Mouse (Mus musculus) forebrain, embryonic 13.5 days (tissue): ENCODE results near the gene Slc37a4. TPM values are rescaled to one million over a fixed set of nuclear protein-coding genes. Genes with fewer than 3 reads are reported as not detected.
"Not testable (repeated sequence)": the region's sequence is repeated elsewhere in the genome, so short reads cannot be mapped to it uniquely, and the experiment has no call there.

Experiments
- ATAC-seq: fragments of 200-750 bp; cut with Nextera tagmentation; 2 replicates; pipeline ENCODE4 v1.8.0; 2017
- H3K27ac ChIP-seq: fragments of 300-500 bp; sonication (generic); 2 replicates; pipeline ENCODE4 v1.5.1; 2015; ENCODE audit warnings: inconsistent platforms, mild to moderate bottlenecking, moderate library complexity
- H3K27me3 ChIP-seq: fragments of 300-500 bp; sonication (generic); 2 replicates; pipeline ENCODE4 v1.6.1; 2015; ENCODE audit warnings: mild to moderate bottlenecking, inconsistent platforms
- H3K36me3 ChIP-seq: fragments of 300-500 bp; sonication (generic); 2 replicates; pipeline ENCODE4 v1.6.1; 2015; ENCODE audit warnings: mild to moderate bottlenecking, inconsistent platforms; ENCODE audit not compliant: poor library complexity, severe bottlenecking
- H3K4me1 ChIP-seq: fragments of 300-500 bp; sonication (generic); 2 replicates; pipeline ENCODE4 v1.6.1; 2015; ENCODE audit warnings: inconsistent platforms
- H3K4me2 ChIP-seq: fragments of 300-500 bp; sonication (generic); 2 replicates; pipeline ENCODE4 v1.6.1; 2015; ENCODE audit warnings: inconsistent platforms, mild to moderate bottlenecking, moderate library complexity
- H3K4me3 ChIP-seq: fragments of 300-500 bp; sonication (generic); 2 replicates; pipeline ENCODE4 v1.5.1; 2015; ENCODE audit warnings: mild to moderate bottlenecking, inconsistent platforms
- H3K9ac ChIP-seq: fragments of 300-500 bp; sonication (generic); 2 replicates; pipeline ENCODE4 v1.6.1; 2015; ENCODE audit warnings: mild to moderate bottlenecking, inconsistent platforms
- H3K9me3 ChIP-seq: fragments of 300-500 bp; sonication (generic); replicated peaks from 2 replicates; pipeline ENCODE4 v1.6.1; 2016; ENCODE audit warnings: inconsistent platforms
- WGBS: fragments of 180-500 bp; shearing (Covaris S2); methylation state at CpG from one replicate; pipeline ENCODE4 v1.1.7; 2015; 5-methylcytosine and 5-hydroxymethylcytosine counted together
- polyA plus RNA-seq: library from polyadenylated mRNA; unstranded; fragments of >200 nt; fragmentation: Nextera tagmentation; extraction: Ambion mirVana; gene quantifications from 2 replicates; pipeline ENCODE4 v1.2.1, GENCODE M21; 2015

Slc37a4 gene
- polyA plus RNA-seq, 1 experiment from 2014 or later = 23.3 TPM

DNA sequence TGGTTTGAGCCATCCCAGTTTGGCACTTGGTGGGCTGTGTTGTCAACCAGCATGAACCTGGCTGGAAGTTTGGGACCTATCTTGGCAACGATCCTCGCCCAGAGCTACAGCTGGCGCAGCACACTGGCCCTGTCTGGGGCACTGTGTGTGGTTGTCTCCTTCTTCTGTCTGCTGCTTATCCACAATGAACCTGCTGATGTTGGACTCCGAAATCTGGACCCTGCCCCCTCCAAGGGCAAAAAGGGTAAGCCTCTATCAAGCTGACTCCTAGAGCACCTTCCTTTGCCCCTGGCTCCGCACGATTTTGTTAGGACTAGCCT lies 3.1 kb downstream of the Slc37a4 start:
- 91% methylated on average over 6 of the region's 6 CpGs for WGBS
- Histone ChIP-seq H3K27ac (no peak overlapping the region; the same call in 1 of the 2 replicates), H3K4me3 (no peak overlapping the region), H3K36me3 (peaks cover 58% of the 10 kb centered on the region), H3K4me2 (no peak overlapping the region), H3K9me3 (no peaks in the 10 kb centered on the region), H3K27me3 (no peaks in the 10 kb centered on the region), H3K9ac (no peak overlapping the region), H3K4me1 (peaks cover 20% of the 10 kb centered on the region)
- ATAC-seq = no peak

DNA sequence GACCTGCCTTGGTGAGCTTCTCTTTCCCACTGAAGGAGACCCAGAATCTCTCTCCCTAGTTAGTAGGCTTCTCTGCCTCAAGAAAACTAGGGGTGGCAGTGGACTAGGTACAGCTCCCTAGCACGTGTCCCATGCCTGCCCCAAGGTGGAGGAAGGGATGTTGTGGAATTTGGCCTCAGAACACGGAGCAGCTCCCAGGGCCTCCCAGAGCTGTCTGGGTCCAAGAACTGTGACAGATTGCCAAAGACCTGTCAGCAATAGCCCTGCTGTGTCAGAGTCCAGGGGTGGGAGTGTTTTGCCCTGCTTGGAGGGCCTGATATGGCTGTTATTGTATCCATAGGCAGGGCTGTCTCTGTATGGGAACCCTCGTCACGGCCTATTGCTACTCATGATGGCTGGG lies 4.4 kb downstream of the Slc37a4 start:
- 91% methylated on average over 4 of the region's 4 CpGs for WGBS

DNA sequence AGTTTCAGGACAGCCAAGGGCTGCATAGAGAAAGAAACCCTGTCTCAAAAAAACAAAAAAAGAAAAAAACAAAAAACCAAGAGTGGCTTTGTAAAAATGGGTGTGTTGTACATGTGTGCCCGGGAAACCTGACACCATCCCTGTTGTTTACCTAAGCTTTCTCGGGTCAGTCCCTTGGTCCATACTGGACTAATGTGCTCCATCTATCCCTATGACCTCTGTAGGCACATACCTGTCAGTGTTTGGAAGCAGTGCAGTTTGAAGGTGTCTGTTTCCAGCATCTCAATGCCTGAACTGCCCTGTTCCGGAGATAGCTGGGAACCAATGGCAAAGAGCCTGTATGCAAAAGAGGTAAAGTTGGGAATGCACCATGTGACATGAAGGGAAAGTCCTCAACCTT lies 8.4 kb downstream of the Slc37a4 start:
- 81% methylated on average over 3 of the region's 3 CpGs for WGBS
- no peaks in the 10 kb centered on the region for H3K9me3 ChIP-seq
- peaks cover 66% of the 10 kb centered on the region for H3K36me3 ChIP-seq
- no peak overlapping the region for H3K4me2 ChIP-seq
- H3K27ac ChIP-seq = no peak overlapping the region
- no peaks in the 10 kb centered on the region for H3K27me3 ChIP-seq
- H3K9ac ChIP-seq = no peak overlapping the region
- H3K4me1 ChIP-seq = peaks cover 29% of the 10 kb centered on the region
- no peak for ATAC-seq
- H3K4me3 ChIP-seq = no peak overlapping the region

More for the DNA sequence above, 4.4 kb downstream of the Slc37a4 start:
- Histone ChIP-seq H3K27ac (no peak overlapping the region), H3K4me2 (no peak overlapping the region), H3K27me3 (no peaks in the 10 kb centered on the region), H3K4me3 (no peak overlapping the region), H3K9me3 (no peaks in the 10 kb centered on the region), H3K4me1 (peaks cover 28% of the 10 kb centered on the region), H3K36me3 (peaks cover 63% of the 10 kb centered on the region), H3K9ac (no peak overlapping the region)
- no peak for ATAC-seq

DNA sequence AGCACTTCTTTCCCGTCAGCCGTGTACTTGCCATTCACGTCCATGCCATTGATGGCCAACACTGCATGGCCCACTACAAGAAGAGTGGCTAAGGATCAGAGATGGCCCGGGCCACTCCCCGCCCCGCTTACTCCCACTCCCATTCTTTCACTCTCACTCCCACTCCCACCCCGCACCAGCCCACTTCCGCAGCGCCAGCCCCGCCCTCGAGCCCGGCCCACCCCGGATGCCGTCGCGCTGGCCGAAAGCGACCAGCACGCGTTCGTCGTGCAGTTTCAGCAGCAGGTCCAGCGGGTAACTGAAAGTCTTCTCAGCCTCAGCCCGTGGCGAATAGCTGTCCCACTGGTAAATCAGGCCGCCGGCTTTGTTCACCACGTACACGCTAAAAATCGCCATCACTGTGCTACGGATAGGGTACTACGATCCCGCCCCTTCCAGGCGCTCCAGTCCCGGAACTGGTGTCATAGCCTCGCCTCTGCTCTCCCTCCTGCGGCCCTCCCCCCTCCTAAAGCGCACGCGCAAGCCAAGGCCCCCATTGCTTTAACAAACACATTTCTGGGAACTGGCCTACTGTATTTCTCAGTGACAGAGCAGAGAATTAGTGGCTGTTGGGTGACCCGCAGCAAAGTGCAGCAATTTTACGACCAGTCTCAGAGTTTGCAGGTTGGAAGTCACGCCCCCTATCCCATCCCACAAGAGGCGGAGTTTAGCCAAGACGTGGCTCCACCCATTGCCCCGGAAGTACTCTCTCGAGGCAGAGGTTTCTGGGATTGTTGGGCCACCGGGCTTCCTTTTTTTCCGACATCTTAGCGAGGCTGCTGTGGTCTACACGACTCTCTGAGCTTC lies 10.5 kb downstream of the Slc37a4 start, which contains the start of the genes Rps25 and Trappc4:
Rps25 (plus strand) TSS at position 234 of the 846 bp plus-strand sequence.
Trappc4 (minus strand) TSS at position 695 of the 846 bp plus-strand sequence.
- WGBS = under 1% methylated on average over 51 of the region's 51 CpGs
- Histone ChIP-seq H3K36me3 (peaks cover 66% of the 10 kb centered on the region), H3K9me3 (no peaks in the 10 kb centered on the region), H3K4me1 (peaks cover 29% of the 10 kb centered on the region), H3K9ac (peak within 1 kb of the TSS; percentile 80), H3K27ac (peak within 1 kb of the TSS; percentile 95), H3K4me3 (peak within 1 kb of the TSS; percentile 74), H3K27me3 (no peaks in the 10 kb centered on the region), H3K4me2 (peak within 1 kb of the TSS; percentile 83)
- ATAC-seq = peak; percentile 96

DNA sequence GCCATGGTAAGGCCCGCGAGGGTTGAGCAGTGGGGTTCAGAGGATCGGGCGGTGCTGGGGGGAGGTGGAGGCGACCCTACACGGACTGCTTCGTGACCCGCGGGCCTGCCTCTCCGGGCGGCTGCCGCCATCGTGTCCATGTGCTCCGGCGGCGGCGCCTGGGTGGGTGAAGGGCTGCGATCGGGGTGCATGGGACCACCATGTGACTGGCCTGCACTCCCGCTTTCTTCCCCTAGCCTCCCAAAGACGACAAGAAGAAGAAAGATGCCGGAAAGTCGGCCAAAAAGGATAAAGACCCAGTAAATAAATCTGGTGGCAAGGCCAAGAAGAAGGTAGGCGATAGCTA lies 11.1 kb downstream of the Slc37a4 start:
- ATAC-seq = no peak
- Histone ChIP-seq H3K27ac (peak overlapping the region; percentile 95), H3K27me3 (no peaks in the 10 kb centered on the region), H3K4me1 (peaks cover 29% of the 10 kb centered on the region), H3K4me2 (peak overlapping the region; percentile 83), H3K9ac (peak overlapping the region; percentile 80), H3K9me3 (no peaks in the 10 kb centered on the region), H3K36me3 (peaks cover 66% of the 10 kb centered on the region), H3K4me3 (peak overlapping the region; percentile 74)
- under 1% methylated on average over 24 of the region's 24 CpGs for WGBS

DNA sequence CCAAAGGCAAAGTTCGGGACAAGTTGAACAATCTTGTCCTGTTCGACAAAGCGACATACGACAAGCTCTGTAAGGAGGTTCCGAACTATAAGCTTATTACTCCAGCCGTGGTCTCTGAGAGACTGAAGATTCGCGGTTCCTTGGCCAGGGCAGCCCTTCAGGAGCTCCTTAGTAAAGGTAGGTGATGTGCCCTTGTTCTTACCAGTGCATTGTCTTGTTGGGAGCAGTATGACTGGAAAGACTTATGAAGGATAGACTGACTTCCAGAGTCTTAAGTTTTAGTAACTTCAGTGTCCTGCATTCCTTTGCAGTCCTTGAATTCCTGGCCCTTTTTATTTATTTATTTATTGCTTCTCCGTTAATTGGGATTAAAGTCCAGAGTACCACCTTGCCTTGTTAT lies 12.0 kb downstream of the Slc37a4 start:
- not testable (repeated sequence) for ATAC-seq, H3K27ac ChIP-seq, H3K9me3 ChIP-seq, H3K27me3 ChIP-seq
- Histone ChIP-seq H3K9ac (peak overlapping the region; percentile 80; the same call in 1 of the 2 replicates), H3K4me1 (peaks cover 29% of the 10 kb centered on the region), H3K4me2 (peak overlapping the region; percentile 83), H3K4me3 (peak overlapping the region; percentile 74), H3K36me3 (peaks cover 66% of the 10 kb centered on the region)
- WGBS = 86% methylated on average over 9 of the region's 9 CpGs

DNA sequence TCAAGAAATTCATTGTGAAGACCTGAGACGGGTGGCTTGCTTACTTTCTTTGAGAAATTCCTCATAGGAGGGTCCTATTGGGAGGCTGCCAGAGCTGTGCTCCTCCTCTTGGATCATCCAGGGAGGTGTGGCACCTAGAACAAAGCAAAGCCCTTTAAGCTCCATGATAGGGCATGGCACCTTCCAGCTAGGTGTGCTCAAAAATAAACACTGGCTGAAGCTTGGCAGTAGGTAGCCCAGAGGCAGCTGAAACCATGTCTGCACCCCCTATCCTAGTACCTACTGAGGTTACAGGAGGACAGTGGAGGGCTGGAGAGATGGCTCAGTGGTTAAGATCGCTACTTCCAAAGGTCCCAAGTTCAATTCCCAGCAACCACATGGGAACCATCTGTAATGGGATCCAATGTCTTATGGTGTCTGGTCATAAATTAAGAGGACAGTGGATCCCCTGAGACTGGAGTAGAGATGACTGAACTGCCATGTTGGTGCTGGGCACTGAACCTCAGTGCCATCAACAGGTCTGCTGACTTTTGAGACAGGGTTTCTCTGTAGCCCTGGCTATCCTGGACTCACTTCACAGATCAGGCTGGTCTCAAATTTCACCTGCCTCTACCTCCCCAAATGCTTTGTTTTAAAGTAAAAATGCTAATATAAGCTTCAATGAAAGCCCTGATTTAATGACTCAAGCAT lies 14.1 kb downstream of the Slc37a4 start:
- ATAC-seq = no peak
- H3K9me3 ChIP-seq = no peaks in the 10 kb centered on the region
- H3K9ac ChIP-seq = no peak overlapping the region
- H3K36me3 ChIP-seq = peaks cover 64% of the 10 kb centered on the region
- no peak overlapping the region for H3K4me3 ChIP-seq
- no peak overlapping the region for H3K4me2 ChIP-seq
- no peaks in the 10 kb centered on the region for H3K27me3 ChIP-seq
- WGBS = 82% methylated on average over 2 of the region's 2 CpGs
- H3K27ac ChIP-seq = no peak overlapping the region
- peaks cover 21% of the 10 kb centered on the region for H3K4me1 ChIP-seq

DNA sequence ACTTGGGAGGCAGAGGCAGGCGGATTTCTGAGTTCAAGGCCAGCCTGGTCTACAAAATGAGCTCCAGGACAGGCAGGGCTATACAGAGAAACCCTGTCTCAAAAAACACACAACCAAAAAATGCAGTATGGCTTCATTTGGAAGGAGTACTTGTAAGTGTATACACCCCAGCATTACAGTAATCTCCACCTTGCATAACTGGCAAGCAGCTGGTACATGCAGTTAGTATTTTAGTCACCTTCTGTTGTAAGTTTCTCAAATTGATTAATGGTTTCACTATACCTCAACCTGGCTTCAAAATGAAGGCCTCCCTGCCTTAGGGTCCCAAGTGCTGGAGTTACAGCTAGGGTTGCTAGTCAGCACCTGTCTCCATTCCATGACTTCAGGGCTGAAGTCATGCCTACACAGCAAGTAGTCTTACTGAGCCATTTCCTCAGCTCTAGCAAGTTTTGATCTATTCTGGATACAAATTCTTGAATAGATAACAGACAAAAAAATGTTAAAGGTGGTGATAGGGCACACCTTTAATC lies 15.0 kb downstream of the Slc37a4 start:
- Histone ChIP-seq H3K4me1 (peaks cover 13% of the 10 kb centered on the region), H3K9me3 (no peaks in the 10 kb centered on the region), H3K27me3 (no peaks in the 10 kb centered on the region), H3K36me3 (peaks cover 68% of the 10 kb centered on the region), H3K4me2 (no peak overlapping the region), H3K9ac (no peak overlapping the region), H3K27ac (no peak overlapping the region), H3K4me3 (no peak overlapping the region)
- no peak for ATAC-seq
- 84% methylated on average over 1 of the region's 1 CpGs for WGBS

DNA sequence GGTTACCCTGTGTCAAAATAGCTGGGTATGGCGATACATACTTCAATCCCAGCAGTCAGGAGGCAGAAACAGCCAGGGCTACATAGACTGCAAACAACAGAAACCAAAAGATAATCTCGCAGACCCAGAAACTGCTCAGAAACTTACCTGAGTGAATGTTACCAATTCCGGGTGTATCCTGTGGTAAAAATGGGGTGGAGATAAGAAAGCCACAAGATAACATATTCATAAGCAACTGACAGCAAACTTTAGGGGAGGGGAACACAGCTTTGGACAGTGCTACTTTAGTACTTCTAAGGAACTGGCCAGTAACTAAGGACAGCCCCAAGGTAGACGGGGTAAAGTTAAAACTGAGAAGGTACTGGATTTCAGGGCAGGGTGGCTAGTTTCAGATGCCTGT lies 15.7 kb downstream of the Slc37a4 start:
- peaks cover 68% of the 10 kb centered on the region for H3K36me3 ChIP-seq
- H3K9me3 ChIP-seq = no peaks in the 10 kb centered on the region
- no peak overlapping the region for H3K4me3 ChIP-seq
- 82% methylated on average over 4 of the region's 4 CpGs for WGBS
- no peak overlapping the region for H3K27ac ChIP-seq
- no peak overlapping the region for H3K4me2 ChIP-seq
- no peaks in the 10 kb centered on the region for H3K27me3 ChIP-seq
- H3K9ac ChIP-seq = no peak overlapping the region
- peaks cover 18% of the 10 kb centered on the region for H3K4me1 ChIP-seq
- ATAC-seq = no peak

DNA sequence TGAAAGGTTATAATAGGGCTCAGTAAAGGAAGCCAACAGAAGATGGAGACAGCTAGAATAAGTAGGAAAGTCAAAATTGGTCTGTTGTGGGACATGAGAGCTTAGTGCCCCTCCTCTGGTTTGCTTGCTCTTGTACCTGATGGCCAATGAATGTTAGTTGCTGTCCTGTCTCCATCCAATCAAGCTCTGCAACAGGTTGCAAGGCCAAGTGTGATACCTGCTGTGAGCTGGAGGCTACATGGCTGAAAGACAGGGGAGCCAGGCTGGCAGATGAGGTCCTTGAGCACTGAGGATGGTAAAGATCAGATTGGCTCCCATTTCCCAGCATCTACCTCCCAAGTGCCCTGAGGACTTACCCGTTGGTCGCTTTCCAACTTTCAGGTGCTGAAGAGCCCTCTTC lies 16.1 kb downstream of the Slc37a4 start:
- H3K4me1 ChIP-seq = peaks cover 22% of the 10 kb centered on the region
- no peak for ATAC-seq
- 87% methylated on average over 2 of the region's 2 CpGs for whole genome bisulfite sequencing
- H3K9ac ChIP-seq = no peak overlapping the region
- no peak overlapping the region for H3K4me2 ChIP-seq
- peaks cover 68% of the 10 kb centered on the region for H3K36me3 ChIP-seq
- H3K27ac ChIP-seq = no peak overlapping the region
- H3K4me3 ChIP-seq = no peak overlapping the region
- no peaks in the 10 kb centered on the region for H3K9me3 ChIP-seq
- H3K27me3 ChIP-seq = no peaks in the 10 kb centered on the region

DNA sequence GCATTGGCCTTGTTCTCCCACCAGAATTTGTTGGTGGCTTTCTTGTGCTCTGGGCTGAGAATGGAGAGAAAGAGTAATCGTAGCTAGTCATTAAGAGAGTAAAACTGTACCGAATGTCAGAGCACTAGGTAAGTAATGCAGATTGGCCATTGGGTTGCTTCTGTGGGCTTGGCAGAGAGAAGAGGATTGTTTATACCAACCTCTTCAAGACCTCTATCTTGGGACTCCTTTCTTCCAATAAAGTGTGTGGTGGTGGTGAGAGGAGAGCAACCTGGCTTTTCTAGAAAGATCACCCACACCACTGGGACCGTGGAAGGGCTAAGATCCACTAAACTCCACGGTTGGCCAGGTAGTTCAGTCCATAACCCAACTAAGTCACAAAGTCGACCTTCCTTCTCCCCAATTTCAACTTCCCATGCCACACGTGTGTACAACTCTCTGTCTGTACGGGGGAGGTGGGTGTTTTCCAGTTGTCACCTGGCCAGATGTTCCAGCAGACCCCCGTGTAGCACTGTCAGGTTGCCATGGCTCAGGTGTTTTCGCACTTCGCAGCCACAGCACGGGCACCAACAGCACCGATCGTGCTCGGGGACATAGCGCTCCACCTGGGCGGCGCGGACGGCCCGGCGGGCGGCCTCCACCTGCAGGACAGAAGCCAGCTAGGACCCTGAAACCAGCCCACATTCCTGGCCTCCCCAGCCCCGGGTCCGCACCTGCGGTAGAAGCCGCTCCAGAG lies 20.7 kb downstream of the Slc37a4 start:
- peak overlapping the region; percentile 86 for H3K9ac ChIP-seq
- H3K27ac ChIP-seq = peak overlapping the region; percentile 72; the same call in 1 of the 2 replicates
- H3K9me3 ChIP-seq = no peaks in the 10 kb centered on the region
- peak overlapping the region; percentile 85 for H3K4me2 ChIP-seq
- peaks cover 32% of the 10 kb centered on the region for H3K36me3 ChIP-seq
- H3K4me1 ChIP-seq = peaks cover 8% of the 10 kb centered on the region
- ATAC-seq = peak; percentile 65
- WGBS = 7% methylated on average over 25 of the region's 26 CpGs
- peak overlapping the region; percentile 81 for H3K4me3 ChIP-seq
- no peaks in the 10 kb centered on the region for H3K27me3 ChIP-seq
